In the genomic region with DNA sequence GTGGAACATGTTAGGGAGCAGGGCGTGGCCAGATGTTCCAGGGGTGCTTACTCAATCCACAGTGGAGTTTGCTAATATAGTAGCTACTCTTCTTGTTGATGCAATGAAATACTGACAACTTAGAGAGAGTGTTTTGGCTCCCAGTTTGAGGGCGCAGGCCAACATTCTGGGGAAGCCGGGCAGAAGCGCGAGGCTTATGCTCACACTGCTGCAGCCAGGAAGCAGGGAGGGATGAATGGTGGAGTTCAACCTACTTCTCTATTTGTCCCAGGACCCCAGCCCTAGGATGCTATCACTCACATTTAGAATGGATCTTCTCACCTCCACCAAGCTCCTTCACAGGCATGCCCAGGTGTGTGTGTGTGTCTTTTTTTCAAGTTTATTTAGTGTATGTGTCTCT, we compare ENCODE assay signal across 18 mouse cellular contexts. TPM values are rescaled to one million over a fixed set of nuclear protein-coding genes. Genes with fewer than 3 reads are reported as not detected.
"Had no signal": no experiment of that assay in that cellular context is flagged by ENCODE, and none has a peak within 500 bp of the region (broad histone marks: within the 10 kb centered on the region; RNA-seq: fewer than 3 reads in every experiment).

No protein-coding gene starts in this region.

- H3K4me2 ChIP-seq: limb, embryonic 12.5 days; neural tube, embryonic 13.5 days; stomach, embryonic 15.5 days had no signal

- H3K27ac ChIP-seq: kidney, postnatal 0 days; layer of hippocampus, adult 2 months; limb, embryonic 12.5 days; liver, embryonic 14.5 days; neural tube, embryonic 13.5 days; stomach, embryonic 15.5 days had no signal

- H3K9me3 ChIP-seq: limb, embryonic 12.5 days; neural tube, embryonic 13.5 days; stomach, embryonic 15.5 days had no signal

- H3K27me3 ChIP-seq: limb, embryonic 12.5 days; neural tube, embryonic 13.5 days; stomach, embryonic 15.5 days had no signal

- H3K9ac ChIP-seq: limb, embryonic 12.5 days; liver, embryonic 14.5 days; neural tube, embryonic 13.5 days; stomach, embryonic 15.5 days had no signal

- H3K4me1 ChIP-seq: limb, embryonic 12.5 days; neural tube, embryonic 13.5 days; stomach, embryonic 15.5 days had no signal

- DNase-seq: kidney, adult 11 months; kidney, adult 9 months; kidney, postnatal 36 days; liver; lung, adult 2 months; lung, postnatal 36 days; midbrain, embryonic 14.5 days; right cerebral cortex, postnatal 14 days; thymus, postnatal 36 days had no signal

- H3K4me3 ChIP-seq: layer of hippocampus, adult 2 months; limb, embryonic 12.5 days; neural tube, embryonic 13.5 days; stomach, embryonic 15.5 days had no signal

- ATAC-seq: lung, postnatal 0 days had no signal

RNA-seq across cellular contexts. Expression of a gene that starts 11.0 kb away (rescaled TPM):
- total RNA-seq: monocyte, adult 5-6 weeks had no signal

RNA-seq across cellular contexts. Expression of a gene that starts 36.8 kb away (rescaled TPM):
- total RNA-seq: megakaryocyte progenitor cell, adult 5-6 weeks; monocyte, adult 5-6 weeks had no signal
